Mouse (Mus musculus) lung, adult 2 months (tissue): ENCODE results near the gene Myg1. TPM values are rescaled to one million over a fixed set of nuclear protein-coding genes. Genes with fewer than 3 reads are reported as not detected.

ENCODE experiments used
- DNase-seq: peaks from one replicate; pipeline ENCODE4 v3.0.0; 2022
- H3K4me1 ChIP-seq: fragments of 200-500 bp; 2 replicates; pipeline ENCODE4 v1.6.1; 2011; ENCODE audit warnings: low read length; ENCODE audit not compliant: control insufficient read depth, insufficient read depth
- H3K4me3 ChIP-seq: fragments of 200-500 bp; replicated peaks from 2 replicates; pipeline ENCODE3; 2011; ENCODE audit warnings: low read depth, mild to moderate bottlenecking, control low read depth, low read length; ENCODE audit errors: extremely low read depth
- CTCF ChIP-seq: fragments of 200-500 bp; IDR thresholded peaks from 2 replicates; pipeline ENCODE4 v1.5.1; 2011; ENCODE audit warnings: mild to moderate bottlenecking, low read length, control low read depth; ENCODE audit not compliant: insufficient read depth
- POLR2A ChIP-seq: fragments of 200-500 bp; IDR thresholded peaks from 2 replicates; pipeline ENCODE4 v1.6.1; 2011; ENCODE audit warnings: low read depth, mild to moderate bottlenecking, control low read depth, low read length, borderline replicate concordance; ENCODE audit errors: extremely low read depth
- WGBS: fragments of 180-500 bp; shearing (Covaris S2); methylation state at CpG from one replicate; pipeline ENCODE4 v1.1.7; 2018; 5-methylcytosine and 5-hydroxymethylcytosine counted together
- polyA plus RNA-seq: library from polyadenylated mRNA; depleted of rRNA; stranded (reverse); fragments of >200 nt; gene quantifications from 2 replicates; pipeline ENCODE4 v1.2.3, GENCODE M21; 2012; rRNA removed

Gene Myg1
- polyA plus RNA-seq, 1 experiment, result 53.8 TPM

- 2% methylated on average over 42 of the region's 43 CpGs for WGBS
- Histone ChIP-seq H3K4me3 (peak overlapping the region; percentile 59), H3K4me1 (no peaks in the 10 kb centered on the region)
- TF ChIP-seq POLR2A (peak; percentile 74; the same call in 1 of the 2 replicates), CTCF (no peak)
- DNase-seq, result peak; percentile 72
Observed at GRCm38 (mm10) chr15:102376453-102377162, 45.1 kb downstream of the Myg1 start.

GRCm38 (mm10) chr15:102377163-102377543 is 45.6 kb downstream of the Myg1 start:
- H3K4me1 ChIP-seq, result no peaks in the 10 kb centered on the region
- peak; percentile 90 for TF ChIP-seq CTCF
- no peak for TF ChIP-seq POLR2A
- peak overlapping the region; percentile 59 for H3K4me3 ChIP-seq
- peak; percentile 87 for DNase-seq
- WGBS, result 0% methylated on average over 7 of the region's 7 CpGs

GRCm38 (mm10) chr15:102377810-102378262 is 46.3 kb downstream of the Myg1 start:
- TF ChIP-seq CTCF (no peak), POLR2A (peak; percentile 35; the same call in 1 of the 2 replicates)
- no peaks in the 10 kb centered on the region for H3K4me1 ChIP-seq
- H3K4me3 ChIP-seq, result no peak overlapping the region
- no peak for DNase-seq
- 6% methylated on average over 10 of the region's 10 CpGs for WGBS

GRCm38 (mm10) chr15:102381575-102381974 is 50.1 kb downstream of the Myg1 start:
- DNase-seq, result peak; percentile 81
- TF ChIP-seq POLR2A (no peak), CTCF (peak; percentile 98)
- Histone ChIP-seq H3K4me3 (no peak overlapping the region), H3K4me1 (no peaks in the 10 kb centered on the region)
- 2% methylated on average over 7 of the region's 7 CpGs for WGBS

GRCm38 (mm10) chr15:102383671-102384070 is 52.2 kb downstream of the Myg1 start:
- 88% methylated on average over 6 of the region's 6 CpGs for WGBS
- TF ChIP-seq CTCF (no peak), POLR2A (no peak)
- no peak for DNase-seq

GRCm38 (mm10) chr15:102386640-102387039 is 55.1 kb downstream of the Myg1 start:
- H3K4me3 ChIP-seq, result no peak overlapping the region
- DNase-seq, result no peak
- TF ChIP-seq CTCF (no peak), POLR2A (no peak)
- no peaks in the 10 kb centered on the region for H3K4me1 ChIP-seq
- WGBS, result 39% methylated on average over 9 of the region's 9 CpGs

More at GRCm38 (mm10) chr15:102383671-102384070, 52.2 kb downstream of the Myg1 start:
- Histone ChIP-seq H3K4me3 (no peak overlapping the region), H3K4me1 (no peaks in the 10 kb centered on the region)

Other genes starting within 250 kb of the Myg1 start
- gene Tns2, start 231.3 kb upstream of the Myg1 start, polyA plus RNA-seq, result 255 and 329 TPM in 2 replicates
- 40.8 and 55.2 TPM in 2 replicates for gene Spryd3, start 195.5 kb upstream of the Myg1 start, polyA plus RNA-seq
- gene Igfbp6, start 187.3 kb upstream of the Myg1 start, polyA plus RNA-seq, result 337 and 400 TPM in 2 replicates
- 1.1 and 1.2 TPM in 2 replicates for gene Soat2, start 181.2 kb upstream of the Myg1 start, polyA plus RNA-seq
- gene Zfp740, start 128.5 kb upstream of the Myg1 start, polyA plus RNA-seq, result 25.8 and 46.6 TPM in 2 replicates
- 92.8 and 106 TPM in 2 replicates for gene Csad, start 127.0 kb upstream of the Myg1 start, polyA plus RNA-seq
- 22.0 and 32.4 TPM in 2 replicates for gene Itgb7, start 99.8 kb upstream of the Myg1 start, polyA plus RNA-seq
- gene Rarg, start 74.2 kb upstream of the Myg1 start, polyA plus RNA-seq, result 75.1 and 93.9 TPM in 2 replicates
- 0.31 and 0.60 TPM in 2 replicates for gene Gm9918, start 61.1 kb upstream of the Myg1 start, polyA plus RNA-seq
- gene Mfsd5, start 52.3 kb upstream of the Myg1 start, polyA plus RNA-seq, result 95.4 and 97.1 TPM in 2 replicates
- gene Espl1, start 35.4 kb upstream of the Myg1 start, polyA plus RNA-seq, result 2.4 and 3.8 TPM in 2 replicates
- 66.1 and 121 TPM in 2 replicates for gene Pfdn5, start 5.6 kb upstream of the Myg1 start, polyA plus RNA-seq
- gene Aaas, start 19.1 kb downstream of the Myg1 start, polyA plus RNA-seq, result 21.9 and 27.5 TPM in 2 replicates
- gene Sp7, start 35.5 kb downstream of the Myg1 start, polyA plus RNA-seq, result 0.05 TPM in 1 of 2 replicates, not detected in the other
- gene Sp1, start 74.4 kb downstream of the Myg1 start, polyA plus RNA-seq, result 18.5 and 20.0 TPM in 2 replicates
- gene Amhr2, start 113.7 kb downstream of the Myg1 start, polyA plus RNA-seq, result 20.8 and 21.1 TPM in 2 replicates
- 216 and 271 TPM in 2 replicates for gene Prr13, start 127.3 kb downstream of the Myg1 start, polyA plus RNA-seq
- gene Pcbp2, start 138.8 kb downstream of the Myg1 start, polyA plus RNA-seq, result 378 and 395 TPM in 2 replicates
- not detected in 2 replicates for gene Gm10337, start 172.0 kb downstream of the Myg1 start, polyA plus RNA-seq
- 9.9 and 13.1 TPM in 2 replicates for gene Map3k12, start 185.4 kb downstream of the Myg1 start, polyA plus RNA-seq
- gene Tarbp2, start 186.5 kb downstream of the Myg1 start, polyA plus RNA-seq, result 51.7 and 61.1 TPM in 2 replicates
- gene Npff, start 193.2 kb downstream of the Myg1 start, polyA plus RNA-seq, result 8.8 and 11.0 TPM in 2 replicates